Mouse (Mus musculus): ENCODE data around the gene Wdr76. TPM values are rescaled to one million over a fixed set of nuclear protein-coding genes. Genes with fewer than 3 reads are reported as not detected.
A peak's percentile ranks its signal among the peaks of the same experiment; 100 is the strongest.
"Not testable (repeated sequence)": the region's sequence is repeated elsewhere in the genome, so short reads cannot be mapped to it uniquely, and the experiment has no call there.

The Wdr76 gene
- 1 to 10 TPM; 1.7 to 2.4 TPM for total RNA-seq (2021)
- long read RNA-seq, experiment 1 = 0 reads
- long read RNA-seq, experiment 2, partial matches to known transcripts = 0 of 1 reads
- long read RNA-seq, experiment 2, other reads (novel, unspliced or antisense) = 1 of 1 reads

- peak; percentile 10; the same call in 1 of the 2 replicates for TF ChIP-seq CTCF (IDR thresholded peaks at IDR 0.05)
- intact Hi-C loops (cut with DNase I) = not testable (repeated sequence)
- peak within 1 kb of the TSS; percentile 77 for H3K4me3 ChIP-seq
- peak within 1 kb of the TSS; percentile 93 for H3K27ac ChIP-seq
- peak; percentile 87 for DNase-seq
These were observed at the start of gene Wdr76, which contains the start of gene Mfap1a for GRCm38 (mm10) chr2:121505942-121506882. Wdr76 (plus strand) TSS chr2:121506723. Mfap1a (minus strand) TSS chr2:121506665.

DNA sequence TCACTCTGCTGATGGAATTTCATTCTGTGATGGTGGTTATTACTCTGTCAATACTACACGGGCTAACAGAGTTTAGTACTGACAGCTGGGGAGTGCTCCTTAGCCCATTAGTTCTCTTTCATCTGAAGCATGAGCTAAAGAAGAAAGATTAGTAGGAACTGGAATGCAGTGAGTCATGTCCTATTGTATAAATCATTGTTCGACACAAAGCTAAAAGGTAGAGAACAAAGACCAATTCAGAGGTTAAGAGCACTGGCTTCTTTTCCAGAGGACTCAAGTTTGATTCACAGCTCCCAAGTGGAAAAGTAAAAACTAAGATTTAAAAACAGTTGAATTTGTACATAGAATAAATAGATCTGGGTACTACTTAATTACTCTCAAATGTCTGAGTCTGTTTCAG lies 46.5 kb upstream of the Wdr76 start:
- peak overlapping the region; percentile 61 for H3K27ac ChIP-seq
- intact Hi-C loops (cut with DNase I) = no loop called here
- TF ChIP-seq CTCF (IDR thresholded peaks at IDR 0.05) = no peak
- DNase-seq = no peak
- no peak overlapping the region for H3K4me3 ChIP-seq

DNA sequence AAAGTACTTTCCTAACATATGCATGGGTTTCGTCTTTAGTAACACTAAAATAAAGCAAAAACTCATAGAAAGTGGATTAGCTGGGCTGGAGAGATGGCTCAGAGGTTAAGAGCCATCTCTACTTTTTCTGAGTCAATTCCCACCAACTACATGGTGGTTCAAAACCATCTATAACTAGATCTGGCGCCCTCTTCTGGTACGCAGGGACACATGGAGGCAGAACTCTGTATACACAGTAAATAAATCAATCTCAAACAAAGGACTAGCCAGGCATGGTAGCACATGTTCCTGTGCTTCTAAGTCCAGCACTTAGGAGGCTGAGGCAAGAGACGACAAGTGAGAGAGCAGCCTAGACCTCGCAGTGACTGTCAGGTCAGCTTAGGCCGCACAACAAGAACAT lies 37.5 kb upstream of the Wdr76 start:
- DNase-seq; intact Hi-C loops (cut with DNase I); H3K4me3 ChIP-seq; H3K27ac ChIP-seq: not testable (repeated sequence)

DNA sequence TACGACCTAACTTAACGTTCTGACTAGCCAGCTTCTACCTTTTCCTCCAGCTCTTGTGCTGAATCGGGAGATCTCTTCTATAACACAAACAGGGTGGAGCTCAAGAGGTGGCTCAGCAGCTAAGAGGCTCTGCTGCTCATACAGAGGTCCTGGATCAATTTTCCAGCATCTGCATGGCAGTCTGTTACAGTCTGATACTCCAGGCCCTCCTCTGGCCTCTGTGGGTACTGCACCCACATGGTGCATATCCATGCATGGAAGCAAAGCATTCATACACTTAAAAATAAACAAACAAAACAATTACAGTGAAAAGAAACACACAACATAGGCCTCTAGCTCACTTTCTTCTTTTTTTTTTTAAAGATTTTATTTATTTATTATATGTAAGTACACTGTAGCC lies 33.7 kb upstream of the Wdr76 start:
- H3K27ac ChIP-seq; intact Hi-C loops (cut with DNase I); DNase-seq: not testable (repeated sequence)
- H3K4me3 ChIP-seq = peak overlapping the region; percentile 84

DNA sequence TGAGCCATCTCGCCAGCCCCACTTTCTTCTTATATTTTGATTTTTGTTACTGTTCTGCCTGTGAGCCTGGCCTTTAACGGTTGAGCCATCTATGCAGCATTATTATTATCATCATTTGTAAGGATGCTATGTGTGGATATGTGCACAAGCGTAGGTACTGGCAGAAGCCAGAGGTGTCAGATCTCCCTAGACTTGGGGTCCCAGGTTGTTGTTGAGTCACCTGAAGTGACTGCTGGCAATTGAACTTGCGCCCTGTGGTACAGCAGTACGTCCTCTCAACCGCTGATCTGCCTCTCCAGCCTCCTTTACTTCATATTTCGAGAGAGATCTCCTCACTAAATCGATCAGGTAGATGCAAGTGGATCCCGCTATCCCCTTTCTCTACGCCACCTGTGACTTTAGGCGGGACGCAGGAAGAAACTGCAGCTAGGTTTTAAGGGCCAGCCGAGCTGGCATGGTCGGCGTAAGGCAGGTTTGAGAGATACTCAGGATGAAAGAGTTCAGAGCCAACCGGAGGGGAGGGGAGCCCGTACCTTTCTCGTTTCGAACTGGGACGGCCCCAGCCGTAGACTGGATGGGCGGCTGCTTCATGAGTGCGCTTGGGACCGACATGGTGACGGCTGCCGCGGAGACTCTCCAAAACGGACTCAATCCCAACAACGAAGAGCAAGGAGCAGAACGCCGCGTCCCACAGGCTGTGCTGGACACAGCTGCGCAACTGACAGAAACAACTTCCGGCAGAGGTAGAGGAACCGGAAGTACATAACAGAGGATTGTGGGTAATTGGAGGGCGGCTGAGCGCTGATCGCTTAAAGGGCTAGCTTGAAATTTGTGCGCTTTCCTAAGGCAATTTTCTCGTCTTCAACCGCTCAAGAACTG lies 33.0 kb upstream of the Wdr76 start, which contains the start of gene Mfap1b:
Gene Mfap1b (minus strand): TSS at position 767 of the 879 bp plus-strand sequence.
- H3K4me3 ChIP-seq = peak within 1 kb of the TSS; percentile 84
- H3K27ac ChIP-seq = peak within 1 kb of the TSS; percentile 86
- DNase-seq = peak; percentile 83
- intact Hi-C loops (cut with DNase I) = not testable (repeated sequence)

- intact Hi-C loops (cut with DNase I) = no loop called here
- H3K27ac ChIP-seq = peak overlapping the region; percentile 86
- TF ChIP-seq CTCF (IDR thresholded peaks at IDR 0.05) = no peak
- H3K4me3 ChIP-seq = peak overlapping the region; percentile 84
- DNase-seq = peak; percentile 43
These were observed 32.4 kb upstream of the Wdr76 start for GRCm38 (mm10) chr2:121474180-121474535.

DNA sequence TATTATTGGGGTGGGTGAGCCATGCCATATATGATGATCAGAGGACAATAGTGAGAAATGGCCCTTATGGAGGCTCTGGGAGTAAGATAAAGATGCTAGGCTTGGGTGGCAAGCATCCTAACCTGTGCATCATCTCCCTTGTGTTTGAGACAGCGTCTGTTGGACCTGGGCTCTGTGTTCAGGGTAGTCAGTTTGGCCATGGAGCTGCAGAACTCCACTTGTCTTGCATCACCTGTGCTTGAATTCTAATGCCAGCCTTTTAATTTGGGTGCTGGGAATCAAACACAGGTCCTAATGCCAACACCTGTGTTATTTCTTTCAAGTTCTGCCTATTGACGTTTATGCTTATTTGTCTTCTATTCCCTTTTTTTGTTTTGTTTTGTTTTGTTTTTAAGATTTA lies 31.2 kb upstream of the Wdr76 start:
- DNase-seq; intact Hi-C loops (cut with DNase I); H3K27ac ChIP-seq; H3K4me3 ChIP-seq: not testable (repeated sequence)

DNA sequence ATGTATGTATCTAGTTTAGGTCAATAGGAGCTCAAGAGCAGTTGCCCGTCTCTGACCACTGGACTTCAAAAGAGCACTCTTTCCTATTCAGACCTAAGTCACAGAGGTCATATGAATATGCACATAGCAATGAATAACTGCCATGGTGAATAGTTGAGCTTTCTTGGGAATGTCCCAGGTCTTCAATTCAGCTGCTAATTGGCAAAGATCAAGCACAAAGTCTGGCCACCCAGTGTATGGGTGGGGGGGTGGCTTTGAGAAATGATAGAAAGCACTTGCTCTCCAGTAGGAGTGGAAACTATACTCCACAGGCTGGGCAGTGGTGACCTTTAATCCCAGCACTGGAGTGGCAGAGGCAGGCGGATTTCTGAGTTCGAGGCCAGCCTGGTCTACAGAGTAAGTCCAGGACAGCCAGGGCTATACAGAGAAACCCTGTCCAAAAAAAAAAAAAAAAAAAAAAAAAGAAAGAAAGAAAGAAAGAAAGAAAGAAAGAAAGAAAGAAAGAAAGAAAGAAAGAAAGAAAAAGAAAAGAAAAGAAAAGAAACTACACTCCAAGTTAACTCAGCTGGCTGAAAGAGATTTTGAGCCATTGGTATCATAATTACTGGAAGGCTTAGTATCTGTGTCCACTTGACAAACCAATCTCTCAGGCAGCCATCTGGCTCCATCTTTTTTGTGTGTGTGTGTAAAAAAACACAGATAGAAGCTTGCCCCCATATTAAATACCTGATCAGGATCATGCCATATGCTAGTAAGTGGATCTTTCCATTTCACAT lies 28.8 kb upstream of the Wdr76 start:
- intact Hi-C loops (cut with DNase I) = no loop called here
- DNase-seq = no peak
- Histone ChIP-seq H3K27ac (no peak overlapping the region), H3K4me3 (no peak overlapping the region)
- no peak for TF ChIP-seq CTCF (IDR thresholded peaks at IDR 0.05)

GRCm38 (mm10) chr2:121480498-121480897 lies 26.0 kb upstream of the Wdr76 start:
- peak; percentile 35 for DNase-seq
- Histone ChIP-seq H3K27ac (no peak overlapping the region), H3K4me3 (no peak overlapping the region)
- intact Hi-C loops (cut with DNase I) = loop anchor here (5.0 kb wide), 1 partner anchor 68 kb away; the partner anchor contains the start of genes Catsper2 and Pdia3
- TF ChIP-seq CTCF (IDR thresholded peaks at IDR 0.05) = peak; percentile 69

- intact Hi-C loops (cut with DNase I) = loop anchor here (5.0 kb wide), 1 partner anchor 69 kb away; the partner anchor contains the start of genes Catsper2 and Pdia3
These were observed 25.6 kb upstream of the Wdr76 start for GRCm38 (mm10) chr2:121480916-121481315.

GRCm38 (mm10) chr2:121483576-121483975 lies 22.9 kb upstream of the Wdr76 start:
- DNase-seq = no peak
- TF ChIP-seq CTCF (IDR thresholded peaks at IDR 0.05) = no peak

More at GRCm38 (mm10) chr2:121480916-121481315, 25.6 kb upstream of the Wdr76 start:
- H3K4me3 ChIP-seq, DNase-seq, H3K27ac ChIP-seq: not testable (repeated sequence)

GRCm38 (mm10) chr2:121484403-121484802 lies 22.1 kb upstream of the Wdr76 start:
- not testable (repeated sequence) for DNase-seq, H3K27ac ChIP-seq, H3K4me3 ChIP-seq
- intact Hi-C loops (cut with DNase I) = loop anchor here (5.0 kb wide), 1 partner anchor 72 kb away; the partner anchor contains the start of genes Catsper2 and Pdia3

More at GRCm38 (mm10) chr2:121483576-121483975, 22.9 kb upstream of the Wdr76 start:
- intact Hi-C loops (cut with DNase I) = loop anchor here (5.0 kb wide), 1 partner anchor 71 kb away; the partner anchor contains the start of genes Catsper2 and Pdia3
- Histone ChIP-seq H3K4me3 (no peak overlapping the region), H3K27ac (no peak overlapping the region)

GRCm38 (mm10) chr2:121501550-121501949 lies 5.0 kb upstream of the Wdr76 start:
- H3K27ac ChIP-seq; intact Hi-C loops (cut with DNase I); H3K4me3 ChIP-seq; DNase-seq: not testable (repeated sequence)
